Mouse (Mus musculus) cortical plate, adult 2 months (tissue): Measurements from ENCODE around the gene D930020B18Rik.

ENCODE experiments used
- CTCF ChIP-seq: fragments of 200-500 bp; IDR thresholded peaks from 2 replicates; pipeline ENCODE4 v1.5.1; 2011; ENCODE audit warnings: mild to moderate bottlenecking, control low read depth, low read length; ENCODE audit not compliant: insufficient read depth; ENCODE audit errors: extremely low read depth
- POLR2A ChIP-seq: fragments of 200-500 bp; IDR thresholded peaks from 2 replicates; pipeline ENCODE4 v1.6.1; 2011; ENCODE audit warnings: mild to moderate bottlenecking, low read length, control low read depth; ENCODE audit not compliant: insufficient read depth; ENCODE audit errors: extremely low read depth

DNA sequence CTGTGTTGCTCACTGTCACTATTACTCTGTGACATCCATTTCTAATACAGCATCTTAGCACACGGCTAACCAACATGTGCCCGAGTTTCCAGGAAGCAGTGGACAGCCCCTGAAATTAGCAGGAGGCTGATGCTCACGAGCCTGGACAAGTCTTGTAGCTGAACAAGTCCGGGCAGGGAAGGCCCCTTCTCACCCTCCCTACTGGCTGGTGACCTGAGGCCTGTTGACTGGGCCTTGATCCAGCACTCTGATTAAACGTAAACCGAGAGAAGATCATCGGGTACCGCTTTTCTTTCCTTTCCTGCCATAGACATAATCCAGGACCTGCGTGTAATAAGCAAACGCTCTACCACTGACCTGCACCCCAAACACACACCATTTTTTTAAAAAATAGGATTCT, 33.2 kb upstream of the D930020B18Rik start:
- no peak for TF ChIP-seq CTCF
- TF ChIP-seq POLR2A: no peak
